Mouse (Mus musculus) liver (tissue): Measurements from ENCODE around the gene Ryr3.

ENCODE experiments used
- DNase-seq: peaks from one replicate; pipeline ENCODE4 v3.0.0-alpha.2; 2020; ENCODE audit warnings: mixed read lengths

The Ryr3 gene

DNA sequence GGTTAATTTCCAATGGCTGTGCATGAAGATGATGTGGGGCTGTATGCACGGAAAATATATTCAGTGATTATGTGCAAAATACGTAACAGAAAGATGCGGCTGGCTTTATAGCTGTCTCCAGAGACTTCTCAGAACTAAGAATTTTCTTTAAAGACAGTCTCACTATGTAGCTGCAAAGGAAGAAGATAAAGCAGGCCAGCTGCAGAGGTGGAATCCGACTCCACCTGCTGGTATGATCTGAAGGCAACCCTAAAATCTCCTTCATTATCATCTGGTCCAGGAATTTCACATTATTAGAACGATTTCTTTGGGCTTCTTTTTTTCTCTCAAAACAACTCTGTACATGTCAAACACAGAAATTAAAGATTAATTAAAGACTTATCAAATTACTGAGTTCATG, 449.2 kb downstream of the Ryr3 start:
- no peak for DNase-seq

DNA sequence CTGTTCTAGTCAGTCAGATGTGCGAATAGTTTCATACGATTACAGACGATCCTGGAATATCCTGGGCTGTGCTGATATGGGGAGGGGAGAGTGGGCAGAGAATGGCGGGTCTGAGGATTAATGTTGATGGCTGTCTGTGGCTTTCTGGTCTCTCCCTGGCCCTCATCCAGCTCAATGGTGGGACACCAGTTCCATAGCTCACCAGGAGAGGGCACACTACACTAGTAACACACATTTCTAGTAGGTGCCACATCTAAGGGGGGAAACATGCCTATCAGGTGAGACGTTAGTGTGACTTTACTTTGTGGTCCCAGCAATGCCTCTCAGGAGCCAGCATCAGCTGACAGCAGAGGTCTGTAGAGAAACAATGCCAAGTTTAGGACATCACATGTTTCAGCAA, 451.9 kb downstream of the Ryr3 start:
- peak; percentile 8 for DNase-seq

DNA sequence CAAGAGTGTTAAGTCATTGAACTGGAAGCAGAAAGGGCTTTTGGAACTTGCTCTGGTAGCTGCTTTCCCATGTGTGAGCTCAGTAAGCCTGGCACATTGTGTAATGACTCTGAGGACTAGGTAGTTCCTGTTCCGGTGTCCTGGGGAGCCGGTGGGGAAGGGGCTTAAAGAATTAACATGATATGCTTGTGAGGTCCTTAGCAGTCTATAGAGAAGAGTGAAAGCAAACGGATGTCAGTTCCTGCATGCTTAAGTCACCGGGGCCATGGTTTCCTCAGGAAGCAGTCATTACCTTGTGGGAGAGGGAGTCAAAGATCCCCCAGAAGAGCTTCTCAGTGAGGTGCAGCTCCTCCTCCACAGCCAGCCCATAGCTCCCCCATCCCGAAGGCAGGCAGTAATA, 452.6 kb downstream of the Ryr3 start:
- DNase-seq = no peak

DNA sequence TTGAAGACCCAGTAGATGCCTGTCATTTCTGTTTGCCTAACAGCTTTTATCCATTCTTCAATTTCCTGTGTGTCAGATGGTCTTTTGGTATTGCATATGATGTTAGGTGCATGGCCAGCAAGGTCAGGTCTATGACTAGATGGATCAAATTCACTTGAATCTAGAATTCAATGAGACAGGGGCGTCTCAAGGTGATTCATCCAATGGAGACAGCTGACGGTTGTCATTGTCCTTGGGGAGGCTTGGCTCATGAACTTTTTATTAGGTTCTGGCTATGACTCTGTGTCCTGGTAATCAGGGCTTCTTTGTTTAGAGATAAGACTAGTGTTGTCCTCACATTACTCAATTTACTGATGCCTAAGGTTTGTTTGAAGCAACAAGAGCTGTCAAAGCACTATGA, 454.9 kb downstream of the Ryr3 start:
- DNase-seq = no peak

DNA sequence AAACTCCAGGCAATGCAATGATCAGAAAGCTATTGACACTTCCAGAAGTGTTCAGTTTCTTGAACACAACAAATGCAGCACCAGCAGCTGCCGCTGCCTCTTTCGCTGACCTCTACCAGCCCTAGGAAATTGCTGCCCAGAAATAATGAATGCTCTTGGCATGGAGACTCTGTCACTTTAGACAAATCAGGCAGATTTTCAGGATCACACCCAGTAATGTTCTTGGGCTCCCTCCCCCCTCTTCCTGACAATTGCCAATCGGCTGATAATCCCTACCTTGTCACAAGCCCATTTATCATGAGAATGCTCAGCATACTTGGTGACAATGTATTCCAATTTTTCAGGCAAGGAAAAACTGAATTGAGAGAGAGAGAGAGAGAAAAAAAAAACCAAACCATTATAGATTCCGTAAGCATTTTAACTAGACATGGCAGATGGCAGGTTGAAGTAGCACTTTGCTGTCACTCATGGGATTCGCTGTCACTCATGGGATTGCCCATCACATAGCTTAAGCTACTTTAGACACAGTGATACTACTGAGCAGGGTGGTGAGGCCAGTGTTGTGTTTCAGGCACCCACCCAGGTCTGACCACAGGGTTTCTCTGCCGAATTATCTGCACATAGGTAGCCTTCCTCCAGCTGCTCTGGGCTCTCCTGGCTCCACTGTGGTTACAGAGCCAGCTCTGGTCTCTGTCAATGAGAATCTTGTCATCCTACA, 455.5 kb downstream of the Ryr3 start:
- no peak for DNase-seq

DNA sequence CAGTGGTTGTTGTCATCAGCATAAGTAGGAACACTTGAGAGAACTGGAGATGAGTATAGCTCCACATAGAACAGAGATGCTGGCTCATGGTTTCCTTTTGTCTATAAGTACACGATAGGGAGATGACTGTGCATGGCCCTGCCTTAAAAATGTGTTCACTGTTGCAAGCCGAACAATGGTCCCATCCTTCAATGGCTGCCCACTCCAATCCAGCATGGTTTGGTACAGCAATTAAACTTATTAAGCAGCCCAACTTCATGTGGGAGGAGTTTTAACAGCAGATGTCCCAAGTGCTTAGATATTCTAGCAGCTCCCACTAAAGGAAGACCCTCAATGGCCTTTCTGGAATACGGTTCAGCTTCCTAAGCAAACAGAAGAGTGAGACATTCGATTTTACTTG, 456.2 kb downstream of the Ryr3 start:
- DNase-seq = no peak

DNA sequence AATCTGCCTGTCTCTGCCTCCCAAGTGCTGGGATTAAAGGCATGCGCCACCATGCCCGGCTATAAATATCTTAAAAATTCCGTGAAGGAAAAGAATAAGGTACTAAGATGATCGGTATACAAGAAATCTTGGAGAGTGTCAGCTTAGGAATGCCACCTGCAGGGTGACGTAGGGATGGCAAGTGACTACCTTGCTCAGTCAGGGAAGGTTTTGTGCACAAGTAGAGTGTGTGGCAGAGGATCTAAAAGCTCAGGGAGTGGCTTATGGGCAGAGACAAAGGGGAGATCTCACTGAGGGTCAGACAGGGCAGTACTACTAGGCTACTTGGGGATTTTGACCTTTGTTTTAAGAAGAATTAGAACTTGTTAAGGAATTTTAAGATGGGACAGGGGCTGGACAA, 457.2 kb downstream of the Ryr3 start:
- no peak for DNase-seq

DNA sequence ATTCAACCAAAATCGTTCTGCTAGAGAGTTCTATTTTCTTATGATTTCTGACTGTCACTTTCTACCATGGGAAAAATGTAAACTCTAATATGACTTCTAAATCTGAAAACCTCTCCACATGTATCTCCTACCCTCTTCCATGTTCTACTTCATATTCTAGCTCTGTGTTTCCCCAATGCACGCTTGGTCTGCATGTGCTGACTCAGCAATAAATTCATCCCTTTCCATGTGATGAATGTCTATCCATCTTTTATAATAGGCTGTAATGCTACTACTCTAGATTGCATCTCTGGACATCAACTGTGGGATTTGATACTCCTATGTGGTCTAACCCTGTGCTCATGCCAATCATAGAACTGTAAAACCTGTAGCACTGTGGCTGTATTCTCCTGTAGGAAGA, 458.2 kb downstream of the Ryr3 start:
- no peak for DNase-seq

DNA sequence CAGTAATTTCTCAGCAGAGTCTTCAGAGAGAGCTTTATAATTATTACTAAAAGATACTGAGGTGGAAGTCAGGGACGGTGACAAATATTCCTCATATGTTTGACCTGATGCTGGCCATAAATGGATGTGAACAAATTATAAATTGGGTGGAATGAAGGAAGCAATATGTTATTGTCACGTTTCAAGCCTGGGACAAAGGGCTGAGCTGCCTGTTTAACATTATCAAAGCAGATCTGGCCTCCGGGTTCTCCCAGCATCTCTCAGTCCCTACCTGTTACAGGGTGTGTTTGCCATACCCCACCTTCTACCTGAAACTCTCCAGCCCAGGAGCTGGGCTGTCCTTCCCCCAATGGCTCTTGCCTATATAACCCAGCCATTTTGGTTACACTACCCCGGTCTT, 463.6 kb downstream of the Ryr3 start:
- no peak for DNase-seq

DNA sequence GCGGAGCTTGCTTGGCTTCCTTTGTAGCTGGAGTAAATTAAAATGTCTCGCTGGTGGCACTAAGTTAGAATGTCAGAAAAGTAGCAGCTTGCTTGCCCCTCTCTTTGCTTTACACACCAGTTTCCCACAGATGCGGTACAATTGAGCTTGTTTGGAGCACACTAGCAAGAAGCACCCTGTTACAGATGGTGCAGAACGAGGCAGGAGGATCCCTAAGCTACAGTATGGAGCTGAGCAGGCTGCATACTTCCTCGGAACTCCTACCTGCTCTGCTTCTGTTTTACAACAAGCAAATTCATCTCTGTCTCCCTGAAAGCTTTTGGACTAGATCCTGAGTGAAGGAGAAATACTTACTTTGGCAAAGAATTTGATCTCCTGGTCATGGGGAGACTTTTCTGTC, 465.5 kb downstream of the Ryr3 start:
- no peak for DNase-seq

DNA sequence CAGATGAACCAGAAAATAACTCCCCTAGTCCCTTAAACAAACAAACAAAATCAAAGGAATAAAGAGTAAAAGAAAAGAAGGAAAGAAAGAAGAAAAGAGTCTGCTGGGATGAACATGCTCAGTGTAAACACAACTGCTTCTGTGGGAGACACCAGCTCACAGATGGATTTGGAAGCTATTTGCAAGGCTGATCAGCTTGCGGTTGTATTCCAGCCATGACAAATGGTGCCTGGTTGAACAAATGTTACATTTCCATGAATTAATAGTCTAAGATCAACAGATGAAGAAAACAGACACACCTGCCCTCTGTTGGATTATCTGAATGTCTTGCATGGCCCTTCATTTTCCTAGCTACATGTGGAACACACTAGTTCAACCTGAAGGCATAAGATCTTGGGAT, 468.4 kb downstream of the Ryr3 start:
- no peak for DNase-seq

DNA sequence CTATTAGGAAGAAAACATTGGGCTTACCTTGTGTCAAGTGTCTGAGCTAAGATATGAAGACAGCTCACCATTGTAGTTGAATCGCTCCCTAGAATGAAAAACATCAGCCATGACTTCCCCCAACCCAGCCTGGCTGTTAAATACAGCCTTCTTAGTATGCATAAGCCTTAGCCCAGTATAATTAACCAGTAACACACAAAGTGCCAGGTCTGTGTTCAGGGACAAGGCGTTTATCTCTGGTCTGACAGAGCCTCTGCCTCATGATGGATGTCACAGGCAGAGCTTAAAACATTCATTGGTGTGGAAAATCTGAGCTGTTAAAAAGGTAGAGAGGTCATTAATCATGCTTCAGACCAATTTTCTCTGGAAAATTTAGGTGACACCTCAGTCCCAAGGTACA, 484.0 kb downstream of the Ryr3 start:
- DNase-seq = no peak

DNA sequence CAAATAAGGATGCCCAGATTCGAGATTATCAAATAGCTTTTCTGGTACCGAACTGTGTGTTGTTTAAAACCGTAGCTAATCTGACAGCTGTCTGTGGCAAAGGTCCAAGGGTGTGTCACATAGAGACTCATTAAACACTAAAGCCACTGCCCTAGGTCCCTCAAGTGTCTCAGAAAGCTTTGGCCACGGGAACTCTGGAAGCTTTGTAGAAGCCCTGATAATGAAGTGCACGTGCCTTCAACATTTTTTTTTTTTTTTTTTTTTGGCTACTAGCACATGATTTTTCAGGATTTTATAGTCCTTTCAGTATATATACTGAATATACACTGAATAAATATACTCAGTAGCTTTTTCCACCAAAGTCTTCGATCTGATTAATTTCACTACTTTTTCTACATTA, 489.1 kb downstream of the Ryr3 start:
- no peak for DNase-seq

DNA sequence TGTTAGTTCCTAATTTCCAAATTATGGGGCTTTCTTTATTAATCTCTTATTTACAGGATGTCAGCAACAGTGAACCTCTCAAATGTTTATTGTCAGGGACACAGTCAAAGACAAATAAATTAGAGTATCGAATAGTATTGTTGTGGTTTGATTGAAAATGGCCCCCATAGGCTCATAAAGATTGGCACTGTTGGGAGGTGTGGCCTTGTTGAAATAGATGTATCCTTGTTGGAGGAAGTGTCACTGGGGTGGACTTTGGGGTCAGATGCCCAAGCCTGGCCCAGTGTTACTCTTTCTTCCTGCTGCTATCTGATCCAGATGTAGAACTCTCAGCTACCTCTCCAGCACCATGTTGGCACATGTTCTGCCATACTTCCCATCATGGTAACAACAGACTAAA, 495.7 kb downstream of the Ryr3 start:
- DNase-seq = no peak

DNA sequence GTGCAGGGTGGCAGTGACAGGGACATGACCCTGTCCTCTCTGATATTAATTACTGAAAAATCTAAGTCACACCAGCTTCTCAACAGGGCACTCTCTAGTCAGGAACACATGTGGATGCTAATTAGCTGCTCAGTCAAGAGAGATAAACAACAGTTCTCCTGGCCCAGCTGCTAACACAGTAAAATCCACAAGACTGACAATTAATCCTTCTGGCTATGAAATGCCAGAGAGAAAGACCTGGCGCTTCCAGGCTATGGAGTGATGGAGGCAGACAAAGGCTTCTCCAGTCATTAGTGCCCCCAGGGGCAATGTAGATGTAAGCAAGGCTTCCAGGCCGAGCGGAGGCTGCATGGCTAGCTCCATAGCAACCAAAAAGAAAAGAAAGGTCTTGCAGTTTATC, 496.2 kb downstream of the Ryr3 start:
- no peak for DNase-seq

DNA sequence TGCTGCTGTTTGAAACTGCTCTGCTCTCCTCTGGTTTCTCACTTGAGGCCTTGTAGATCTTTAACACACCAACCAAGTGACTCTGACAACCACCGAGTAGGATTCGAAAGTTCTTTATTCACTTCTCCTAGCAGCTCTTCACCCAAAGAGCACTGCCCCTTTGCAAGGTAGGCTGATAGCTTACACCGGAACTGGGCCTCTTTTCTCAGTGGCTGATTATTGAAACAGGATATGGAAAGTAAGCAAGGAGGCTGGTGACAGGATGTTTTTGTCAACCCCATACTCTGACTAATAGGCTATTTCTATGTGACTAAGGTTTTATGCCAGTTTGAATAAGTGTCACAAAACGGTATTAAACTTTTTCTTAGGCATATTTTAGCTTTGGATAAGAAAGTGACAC, 502.2 kb downstream of the Ryr3 start:
- DNase-seq = no peak

DNA sequence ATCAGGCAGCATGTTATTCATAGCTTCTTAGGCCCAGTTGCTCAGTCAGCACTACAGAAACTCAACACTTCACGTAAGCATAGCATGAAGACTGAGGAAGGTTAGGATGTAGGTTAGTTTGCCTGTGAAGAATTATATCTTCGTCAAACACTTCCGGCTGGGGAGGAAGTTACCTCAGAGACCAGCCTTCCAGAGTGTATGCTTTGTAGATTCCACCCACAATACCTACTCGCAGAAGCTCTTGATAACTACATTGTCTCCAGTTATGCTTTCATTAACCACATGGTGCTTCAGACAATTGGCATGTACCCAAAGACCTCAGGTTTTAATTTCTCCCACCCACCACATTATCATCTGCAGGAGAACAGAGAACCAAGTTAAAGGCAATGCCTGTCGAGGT, 535.1 kb downstream of the Ryr3 start:
- no peak for DNase-seq

DNA sequence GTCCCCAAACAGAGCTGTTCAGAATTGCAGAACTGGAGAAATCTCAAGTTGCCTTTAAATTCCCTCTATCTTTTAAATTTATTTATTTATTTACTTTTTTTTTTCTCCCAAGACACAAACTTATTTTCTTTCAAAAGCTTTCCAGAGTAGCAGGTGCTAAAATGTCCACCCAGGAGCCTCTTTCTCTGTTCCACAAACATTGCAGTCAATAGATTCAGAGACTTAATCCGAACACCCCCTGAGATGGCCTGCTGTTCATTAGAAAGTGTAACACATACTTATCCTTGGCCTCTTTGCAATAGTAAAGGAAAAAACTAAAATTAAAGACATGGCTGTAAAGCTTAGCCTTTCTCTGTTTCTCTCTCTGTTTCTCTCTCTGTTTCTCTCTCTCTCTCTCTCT, 539.6 kb downstream of the Ryr3 start:
- DNase-seq = no peak

DNA sequence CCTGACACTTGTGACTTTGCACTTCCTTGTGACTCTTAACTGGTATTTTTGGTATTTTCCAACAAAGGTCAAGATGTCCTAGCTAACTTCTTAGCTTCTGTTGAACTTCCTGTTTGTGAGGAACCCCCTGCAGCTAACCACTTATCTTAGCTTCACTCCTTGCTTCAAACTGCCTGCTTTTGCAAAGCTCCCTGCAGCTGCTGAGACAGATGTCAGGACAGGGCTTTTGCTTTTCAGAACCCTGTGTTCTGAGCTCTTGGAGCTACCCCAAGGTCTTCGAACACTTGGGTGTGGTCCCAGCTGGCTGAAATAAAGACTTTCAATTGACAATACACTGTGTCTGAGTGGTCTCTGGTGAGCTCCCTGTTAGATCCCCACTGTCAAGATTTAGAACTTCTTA, 540.2 kb downstream of the Ryr3 start:
- no peak for DNase-seq

DNA sequence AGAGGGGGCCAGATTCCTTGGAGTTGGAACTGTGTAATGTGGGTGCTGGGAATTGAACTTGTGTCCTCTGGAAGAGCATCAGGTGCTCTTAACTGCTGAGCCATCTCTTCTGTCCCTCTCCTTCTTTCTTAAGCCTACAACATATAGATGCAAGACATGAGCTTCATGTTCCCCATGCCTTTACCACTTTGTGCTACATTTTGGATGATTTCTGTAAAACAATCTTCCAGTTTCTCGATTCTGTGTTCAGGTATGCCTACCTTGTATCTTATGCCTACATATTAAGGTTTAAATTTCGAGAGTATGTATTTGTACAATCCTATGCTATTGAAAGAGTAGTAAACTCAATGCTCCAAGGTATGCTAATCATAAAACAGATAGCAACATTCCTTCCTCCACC, 540.7 kb downstream of the Ryr3 start:
- DNase-seq = no peak

DNA sequence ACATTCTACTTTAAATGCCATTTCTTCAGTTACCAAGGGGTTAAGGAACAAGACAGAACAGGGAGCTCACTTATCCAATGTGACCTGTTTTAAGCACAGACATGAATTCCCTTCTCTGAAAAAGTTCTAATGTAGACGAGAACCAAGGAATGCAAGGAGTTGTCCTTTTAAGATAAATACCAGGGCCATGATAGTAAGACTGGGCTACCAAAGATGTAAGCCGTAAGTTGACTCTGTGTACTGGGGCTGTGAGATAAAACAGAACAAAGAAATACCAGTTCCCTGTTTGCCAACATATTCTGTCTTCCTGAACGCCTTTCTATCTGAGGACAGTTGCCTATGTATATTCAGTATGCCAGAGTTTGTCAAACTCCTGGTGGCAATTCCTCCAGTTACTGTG, 547.4 kb downstream of the Ryr3 start:
- no peak for DNase-seq

DNA sequence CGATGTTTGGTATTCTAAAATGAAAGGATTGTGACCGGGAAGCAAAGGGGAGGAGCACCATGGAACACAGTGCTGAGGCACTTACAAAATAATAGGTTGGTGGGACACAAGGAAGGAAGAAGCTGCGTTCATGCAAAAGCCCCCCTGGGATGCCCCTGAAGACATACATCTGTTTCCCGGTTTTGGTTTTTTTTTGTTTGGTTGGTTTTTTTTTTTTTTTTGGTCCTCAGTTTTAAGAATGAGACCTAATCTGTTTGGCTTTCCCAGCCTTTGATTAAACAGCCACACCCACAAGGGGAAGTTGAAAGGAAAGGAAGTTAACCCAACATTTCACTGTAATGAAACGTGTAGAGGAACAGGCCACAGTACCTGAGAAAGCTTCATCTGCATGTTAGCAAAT, 560.8 kb downstream of the Ryr3 start:
- no peak for DNase-seq

DNA sequence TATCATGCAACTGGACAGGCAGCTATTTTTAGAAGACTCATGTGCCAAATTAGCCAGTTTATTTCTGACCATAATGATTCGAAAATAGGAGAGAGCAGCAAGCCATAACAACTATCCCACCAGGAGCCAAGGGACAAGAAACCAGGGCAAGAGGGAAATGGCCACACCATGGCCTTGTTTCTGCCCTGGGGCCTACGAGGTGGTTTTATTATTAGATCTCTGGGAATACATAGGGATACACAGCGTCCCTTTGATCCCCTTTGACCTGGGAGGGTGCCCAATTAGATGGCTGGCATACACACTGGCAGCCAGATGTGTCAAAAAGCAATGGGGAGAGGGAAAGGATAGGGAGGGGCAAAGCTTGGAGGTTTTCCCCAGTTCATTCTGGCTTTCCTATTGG, 563.1 kb downstream of the Ryr3 start:
- no peak for DNase-seq

DNA sequence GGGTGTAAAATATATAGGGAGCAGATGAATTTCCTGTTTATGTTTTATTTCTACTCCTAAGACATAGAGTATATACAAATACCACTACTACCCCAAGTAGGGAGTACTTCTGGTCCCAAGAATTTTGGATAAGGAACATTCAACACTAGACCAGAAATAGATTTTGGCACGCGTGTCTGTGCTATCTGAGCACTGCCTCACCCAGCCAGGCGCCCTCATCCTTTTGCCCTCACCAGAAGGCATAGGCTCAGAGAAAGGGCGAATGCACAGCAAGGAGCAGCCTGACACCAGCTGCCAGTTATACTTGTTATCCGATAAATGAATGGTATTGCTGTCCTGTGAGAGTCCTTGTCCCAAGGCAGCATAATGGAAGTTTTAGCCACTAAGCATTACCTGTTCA, 579.7 kb downstream of the Ryr3 start:
- no peak for DNase-seq

DNA sequence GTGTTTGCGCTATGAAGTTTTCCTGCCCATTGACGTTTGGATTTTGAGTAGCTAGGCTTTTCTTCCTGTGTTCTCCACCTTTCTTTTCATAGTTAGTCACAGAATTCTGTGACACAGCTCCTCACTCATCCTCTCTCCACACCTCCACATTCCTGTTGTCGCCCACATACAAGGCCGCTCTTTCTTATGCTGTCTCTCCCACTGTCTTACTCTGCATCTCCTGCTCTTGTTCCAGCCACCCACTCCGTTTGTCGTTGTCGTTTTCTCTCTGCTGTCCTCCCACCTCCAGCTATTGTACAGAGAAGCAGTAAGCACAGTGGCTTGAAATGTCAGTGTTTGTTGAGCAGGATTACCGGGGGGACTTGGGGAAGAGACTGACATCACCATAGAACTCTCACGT, 584.4 kb downstream of the Ryr3 start:
- DNase-seq = no peak

DNA sequence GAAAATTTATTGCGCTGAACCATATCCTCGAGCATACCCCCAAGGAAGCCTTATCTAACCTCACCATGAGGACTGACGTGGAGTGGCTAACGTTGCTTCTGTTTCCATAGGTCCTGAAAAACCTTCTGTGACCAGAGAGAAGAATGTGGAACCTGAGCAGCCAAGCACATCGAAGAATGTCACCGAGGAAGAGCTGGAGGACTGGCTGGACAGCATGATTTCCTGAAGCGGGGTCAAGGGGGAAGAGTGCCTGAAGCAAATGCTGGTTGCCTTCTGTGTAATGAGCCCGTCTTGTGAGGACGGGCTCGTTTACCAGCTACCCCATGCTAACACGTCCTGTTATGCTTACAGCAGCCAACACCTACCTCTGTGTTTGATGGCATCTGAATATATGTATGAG, 586.2 kb downstream of the Ryr3 start:
- DNase-seq = no peak
